Mouse (Mus musculus): ENCODE results near the gene Mesd.

Gene Mesd

GRCm38 (mm10) chr7:83913405-83913932 is 29.2 kb downstream of the Mesd start:
- no peak for DNase-seq (ENCODE audit: low read depth)

GRCm38 (mm10) chr7:83913995-83914394 is 29.7 kb downstream of the Mesd start:
- no peak for DNase-seq (ENCODE audit: low read depth)

DNA sequence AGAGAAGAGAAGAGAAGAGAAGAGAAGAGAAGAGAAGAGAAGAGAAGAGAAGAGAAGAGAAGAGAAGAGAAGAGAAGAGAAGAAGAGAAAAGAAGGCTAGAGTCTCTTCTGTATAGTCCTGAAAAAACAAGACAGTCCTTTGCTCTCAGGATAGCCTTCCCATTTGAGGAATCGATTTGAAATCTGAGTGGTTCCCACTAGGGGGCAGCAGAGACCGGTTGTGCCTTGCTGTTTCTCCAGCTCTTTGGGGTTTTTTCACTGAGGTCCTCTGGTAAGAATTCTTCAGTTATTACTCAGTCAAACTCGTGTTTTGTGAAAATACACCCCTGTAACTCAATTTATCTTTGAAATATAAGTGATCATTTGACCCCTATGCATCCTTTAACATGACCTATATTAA is 30.3 kb downstream of the Mesd start:
- DNase-seq (ENCODE audit: low read depth) = peak; percentile 97

- no peak for DNase-seq (ENCODE audit: low read depth)
These were observed 36.0 kb downstream of the Mesd start for GRCm38 (mm10) chr7:83920241-83920640.

DNA sequence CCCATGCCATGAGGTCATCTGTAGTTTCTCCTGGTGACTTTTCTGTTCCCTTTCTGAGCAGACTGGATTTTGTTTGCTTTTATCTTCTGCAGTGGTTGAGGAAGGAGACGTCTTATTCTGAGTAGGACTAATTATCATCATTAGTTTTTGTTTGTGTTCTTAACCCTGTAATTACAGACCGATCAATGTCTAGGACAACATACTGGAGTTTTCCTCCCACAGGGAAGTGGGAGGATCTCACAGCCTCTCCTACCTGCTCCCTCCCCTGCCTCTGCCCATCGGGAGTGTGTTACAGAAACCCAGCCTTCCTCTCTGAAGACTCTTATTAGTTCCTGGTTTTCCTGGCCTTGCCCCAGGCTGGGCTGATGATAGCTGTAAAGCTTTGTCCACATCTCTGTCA is 37.4 kb downstream of the Mesd start:
- no peak for DNase-seq (ENCODE audit: low read depth)

- peak; percentile 39 for DNase-seq (ENCODE audit: low read depth)
These were observed 54.9 kb downstream of the Mesd start for GRCm38 (mm10) chr7:83939017-83939721.

- no peak for DNase-seq (ENCODE audit: low read depth)
These were observed 55.9 kb downstream of the Mesd start for GRCm38 (mm10) chr7:83940136-83940535.

- peak; percentile 49 for DNase-seq (ENCODE audit: low read depth)
These were observed 57.4 kb downstream of the Mesd start for GRCm38 (mm10) chr7:83941701-83942101.

DNA sequence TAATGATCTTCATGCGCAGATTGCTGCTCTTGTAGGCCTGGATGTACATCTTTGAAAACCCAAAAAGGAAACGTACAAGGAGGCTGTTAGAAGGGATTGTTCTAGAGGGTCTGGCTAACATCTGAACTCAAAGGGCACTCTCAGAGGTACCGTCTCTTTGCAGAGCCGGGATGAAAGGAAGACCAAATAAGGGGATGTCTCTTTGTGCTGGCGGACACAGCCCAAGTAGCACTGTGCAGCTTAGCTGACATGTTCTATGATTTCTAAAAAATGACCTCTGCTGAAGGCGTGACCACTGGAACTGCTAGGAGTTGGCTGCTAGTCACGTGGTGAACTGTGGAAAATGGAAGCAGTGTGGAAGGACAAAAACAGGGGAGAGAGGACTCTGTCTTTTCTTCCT is 64.5 kb downstream of the Mesd start:
- no peak for DNase-seq (ENCODE audit: low read depth)

- DNase-seq (ENCODE audit: low read depth) = no peak
These were observed 65.4 kb downstream of the Mesd start for GRCm38 (mm10) chr7:83949662-83950061.
